Mouse (Mus musculus) skeletal muscle tissue, postnatal 0 days (tissue): ENCODE results near the gene Sik3. TPM values are rescaled to one million over a fixed set of nuclear protein-coding genes. Genes with fewer than 3 reads are reported as not detected.

Experiments used
- polyA plus RNA-seq: library from polyadenylated mRNA; unstranded; fragments of >200 nt; fragmentation: Nextera tagmentation; extraction: Ambion mirVana; gene quantifications from 2 replicates; pipeline ENCODE4 v1.2.1, GENCODE M21; 2015

Sik3 gene
- polyA plus RNA-seq: 15.7 and 16.6 TPM in 2 replicates

DNA sequence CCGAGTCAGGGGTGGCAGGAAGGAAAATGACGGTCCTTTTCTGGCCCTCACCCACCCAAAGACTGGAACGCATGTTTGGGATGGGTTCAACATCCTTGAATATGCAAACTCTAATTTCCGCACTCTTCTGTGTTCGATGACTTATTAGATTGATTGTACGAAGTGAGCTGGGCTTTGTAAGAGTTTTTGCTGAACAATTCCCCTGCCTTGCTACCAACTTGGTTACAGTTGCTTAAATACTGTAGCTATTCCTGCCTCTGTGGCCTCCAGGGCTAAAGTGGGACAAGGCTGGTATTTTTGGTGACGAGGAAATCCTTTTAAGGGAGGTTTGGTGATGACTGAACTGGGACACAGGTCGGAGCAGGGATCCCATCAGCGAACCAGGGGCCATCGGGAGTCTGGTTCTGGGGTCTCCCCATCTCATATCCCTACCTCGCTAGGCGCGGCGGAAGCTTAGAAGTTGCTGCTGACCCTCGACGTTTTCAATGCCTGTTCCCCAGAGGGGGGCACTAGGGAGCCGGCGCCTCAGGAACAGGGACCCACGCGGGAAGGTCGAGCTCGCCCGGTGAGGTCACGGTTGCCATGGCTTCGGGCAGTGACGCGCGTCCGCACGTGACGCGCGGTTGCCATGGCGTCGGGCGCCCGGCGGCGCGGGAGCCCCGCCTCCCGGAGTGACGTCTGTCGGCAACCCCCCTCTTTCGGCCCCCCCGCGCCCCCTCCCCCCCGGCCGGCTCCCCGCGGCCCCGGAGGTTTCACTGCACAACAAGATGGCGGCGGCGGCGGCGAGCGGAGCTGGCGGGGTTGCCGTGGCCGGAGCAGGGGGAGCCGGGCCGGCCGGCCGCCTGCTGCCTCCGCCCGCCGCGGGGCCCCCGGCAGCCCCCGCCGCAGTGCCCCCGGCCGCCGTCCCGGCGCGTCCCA lies at the start of gene Sik3, which contains the start of gene Pafah1b2:
Sik3 (plus strand) TSS at position 730 of the 918 bp plus-strand sequence.
Pafah1b2 (minus strand) TSS at position 600 of the 918 bp plus-strand sequence.

DNA sequence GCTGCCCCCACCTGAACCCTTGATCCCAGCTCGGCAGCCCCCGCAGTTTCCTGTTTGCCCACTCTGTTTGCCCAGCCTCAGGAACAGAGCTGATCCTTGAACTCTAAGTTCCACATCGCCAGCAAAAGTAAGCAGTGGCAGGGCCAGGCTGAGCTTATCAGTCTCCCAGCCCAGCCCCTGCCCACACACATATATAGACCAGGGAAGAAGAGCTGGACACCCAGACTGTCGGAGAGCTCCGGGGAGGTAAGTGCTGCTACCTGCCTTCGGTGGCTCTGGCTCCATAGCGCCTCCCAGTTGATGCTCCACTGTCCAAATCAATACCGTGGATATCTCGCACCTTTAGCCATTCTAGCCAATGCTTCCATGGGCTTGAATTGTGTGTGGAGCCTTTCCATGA lies 215.9 kb downstream of the Sik3 start, which contains the start of gene Apoa1:
Apoa1 (plus strand) TSS at position 90 of the 400 bp plus-strand sequence.

DNA sequence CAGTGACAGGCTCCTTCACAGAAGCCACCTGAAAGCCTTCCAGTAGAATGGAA lies 222.8 kb downstream of the Sik3 start, which contains the start of gene Apoc3:
Apoc3 (minus strand) TSS at position 41 of the 53 bp plus-strand sequence.

DNA sequence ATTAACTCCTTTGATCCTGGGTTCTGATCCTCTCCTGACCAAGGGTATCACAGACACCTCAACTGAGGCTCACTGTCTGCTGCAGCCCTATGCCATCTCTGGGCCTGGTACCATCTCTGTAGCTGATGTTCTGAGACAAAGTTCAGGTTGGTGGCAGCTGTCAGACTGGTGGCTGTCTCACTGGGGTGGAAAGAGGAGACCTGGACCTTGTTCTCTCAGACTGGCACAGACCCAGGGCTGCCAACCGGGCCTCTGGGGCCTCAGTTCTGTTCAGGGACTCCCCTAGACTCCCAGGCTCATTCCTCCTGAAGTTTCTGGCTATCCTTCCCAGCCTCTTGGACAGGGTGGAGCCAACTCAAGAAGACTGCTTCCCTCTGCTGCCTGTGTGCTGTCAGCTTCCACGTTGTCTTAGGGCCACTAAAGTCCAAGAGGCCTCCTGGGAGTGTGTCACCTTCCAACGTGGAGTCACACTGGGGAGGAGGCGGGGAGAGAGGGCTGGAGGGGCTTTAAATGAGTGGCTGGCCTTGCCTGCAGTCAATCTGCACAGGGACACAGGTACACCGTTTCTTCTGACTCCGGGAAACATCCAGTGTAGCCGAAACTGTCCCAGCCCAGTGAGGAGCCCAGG lies 228.0 kb downstream of the Sik3 start, which contains the start of gene Apoa4:
Apoa4 (plus strand) TSS at position 171 of the 628 bp plus-strand sequence.

DNA sequence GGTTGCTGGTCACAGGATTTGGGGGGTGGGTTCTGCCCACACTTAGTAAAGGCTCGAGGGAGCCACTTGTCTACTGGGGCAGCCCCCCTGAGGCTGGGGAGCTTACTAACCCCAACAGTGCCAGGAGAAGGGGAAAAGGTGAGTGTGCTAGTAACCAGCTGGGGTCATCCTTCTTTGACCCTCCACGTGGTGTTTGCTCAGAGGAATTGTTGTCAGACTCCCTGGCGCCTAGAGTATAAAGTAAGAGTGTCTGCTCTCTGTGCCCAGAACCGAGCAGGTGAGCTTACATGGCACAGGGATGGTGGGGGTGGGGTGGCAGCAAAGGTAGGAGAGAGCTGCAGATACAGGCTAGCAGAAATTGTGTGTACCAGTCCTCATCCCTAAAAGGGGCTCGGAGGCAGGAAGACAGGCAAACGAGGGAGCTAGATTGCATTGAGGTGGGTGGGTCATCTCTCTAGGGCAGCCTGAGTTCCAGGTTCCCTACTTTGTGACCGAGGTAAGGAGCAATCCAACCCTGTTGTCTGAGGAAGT lies 255.8 kb downstream of the Sik3 start, which contains the start of gene Apoa5:
Apoa5 (plus strand) TSS at position 291 of the 531 bp plus-strand sequence.

DNA sequence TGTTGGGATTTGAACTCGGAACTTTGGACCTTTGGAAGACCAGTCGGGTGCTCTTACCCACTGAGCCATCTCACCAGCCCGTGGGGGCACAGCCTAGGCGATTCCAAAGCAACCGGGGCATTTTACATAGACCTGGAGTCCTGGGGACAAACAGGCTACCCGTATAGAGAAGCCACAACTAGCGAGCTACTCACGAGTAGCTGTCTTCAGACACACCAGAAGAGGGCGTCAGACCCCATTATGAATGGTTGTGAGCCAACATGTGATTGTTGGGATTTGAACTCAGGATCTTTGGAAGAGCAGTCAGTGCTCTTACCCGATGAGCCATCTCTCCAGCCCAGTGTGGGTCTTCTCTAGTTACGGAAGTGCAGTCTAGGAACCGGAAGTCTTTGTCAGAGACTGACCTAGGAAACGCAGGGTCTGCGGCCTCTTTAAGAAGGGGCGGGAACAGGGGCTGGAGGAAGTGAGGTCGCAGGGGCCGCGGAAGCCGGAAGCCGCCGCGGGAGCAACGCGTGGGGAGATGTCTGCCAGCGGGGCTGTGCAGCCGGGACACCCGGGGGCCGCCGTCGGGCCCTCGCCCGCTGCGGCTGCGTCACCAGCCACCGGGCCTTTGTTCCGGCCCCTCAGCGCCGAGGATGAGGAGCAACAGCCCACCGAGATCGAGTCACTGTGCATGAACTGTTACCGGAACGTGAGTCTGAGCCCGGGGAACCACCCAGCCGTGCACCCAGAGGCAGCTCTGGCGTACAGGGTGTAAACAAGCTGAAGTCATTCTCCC lies 260.2 kb downstream of the Sik3 start, which contains the start of gene Zpr1:
Zpr1 (plus strand) TSS at position 388 of the 778 bp plus-strand sequence.

Other genes starting within 250 kb of the Sik3 start
- gene Cep164, start 184.1 kb upstream of the Sik3 start, polyA plus RNA-seq: 5.4 and 6.4 TPM in 2 replicates
- gene Bace1, start 174.2 kb upstream of the Sik3 start, polyA plus RNA-seq: 18.0 and 19.9 TPM in 2 replicates
- 11.7 and 12.7 TPM in 2 replicates for gene Pcsk7, start 106.3 kb upstream of the Sik3 start, polyA plus RNA-seq
- gene Rnf214, start 105.9 kb upstream of the Sik3 start, polyA plus RNA-seq: 27.7 and 30.0 TPM in 2 replicates
- gene Tagln, start 76.8 kb upstream of the Sik3 start, polyA plus RNA-seq: 43.1 and 46.2 TPM in 2 replicates
- 32.6 and 34.1 TPM in 2 replicates for gene Sidt2, start 57.6 kb upstream of the Sik3 start, polyA plus RNA-seq
- 85.1 and 100 TPM in 2 replicates for gene Pafah1b2, start 130 bp upstream of the Sik3 start, polyA plus RNA-seq
- gene Apoa1, start 215.8 kb downstream of the Sik3 start, polyA plus RNA-seq: 7.5 and 13.6 TPM in 2 replicates
- 0.31 and 6.7 TPM in 2 replicates for gene Apoc3, start 222.8 kb downstream of the Sik3 start, polyA plus RNA-seq
- 0.10 and 0.15 TPM in 2 replicates for gene Apoa4, start 227.9 kb downstream of the Sik3 start, polyA plus RNA-seq